Mouse (Mus musculus): ENCODE results near the gene Cldn4.

The Cldn4 gene

GRCm38 (mm10) chr5:134932903-134933276, 13.8 kb downstream of the Cldn4 start:
- DNase-seq (ENCODE audit: low read depth): peak; percentile 84

DNA sequence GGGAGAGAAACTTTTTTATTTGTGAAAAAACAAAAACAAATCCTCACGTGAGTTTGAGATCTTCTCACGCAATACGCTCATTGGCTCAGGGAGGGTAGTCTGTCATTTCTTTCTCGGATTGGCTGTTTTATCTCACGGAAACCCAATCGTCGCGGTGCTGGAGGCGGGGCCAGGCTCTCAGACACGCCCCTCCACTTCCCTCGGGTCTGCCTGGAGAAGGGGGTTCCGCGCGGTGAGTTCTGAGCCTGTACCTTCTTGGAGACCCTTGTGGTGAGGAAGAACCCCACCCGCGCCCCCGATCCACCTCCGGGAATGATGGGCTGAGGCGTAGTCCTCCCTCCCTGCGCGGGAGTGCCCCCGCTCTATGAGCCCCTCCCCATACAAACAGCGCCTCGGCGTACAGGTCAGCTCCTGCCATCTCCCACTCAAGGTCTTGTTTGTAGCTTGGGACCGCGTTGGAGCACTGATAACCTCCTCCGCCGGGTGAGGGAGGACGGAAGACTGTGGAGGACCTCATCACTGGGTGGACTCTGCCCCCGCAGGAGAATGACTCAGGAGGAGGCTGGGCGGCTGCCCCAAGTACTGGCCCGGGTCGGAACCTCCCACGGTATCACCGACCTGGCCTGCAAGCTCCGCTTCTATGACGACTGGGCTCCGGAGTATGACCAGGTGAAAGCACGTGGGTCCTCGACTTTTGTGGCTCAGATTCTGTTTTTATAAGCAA, 14.4 kb downstream of the Cldn4 start, which contains the start of gene Mettl27:
Mettl27 (plus strand) TSS at position 190 of the 724 bp plus-strand sequence.
- peak; percentile 79 for DNase-seq (ENCODE audit: low read depth)

DNA sequence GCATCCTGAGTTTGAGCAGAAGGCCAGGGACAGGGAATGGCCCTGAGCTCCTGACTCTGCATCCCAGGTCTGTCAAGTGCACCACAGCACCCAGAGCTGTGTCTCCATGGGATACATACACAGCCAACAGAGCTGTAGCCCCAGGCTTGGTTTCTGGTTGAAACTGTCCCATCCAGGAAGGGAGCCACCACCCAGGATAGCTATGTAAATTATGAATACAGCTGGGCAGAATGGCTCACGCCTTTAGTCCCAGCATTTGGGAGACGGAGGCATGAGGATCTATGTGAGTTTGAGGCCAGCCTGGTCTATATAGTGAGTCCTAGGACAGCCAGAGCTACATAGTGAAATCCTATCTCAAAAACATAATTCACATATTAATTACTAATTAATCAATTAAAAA, 16.7 kb downstream of the Cldn4 start:
- DNase-seq (ENCODE audit: low read depth): no peak

DNA sequence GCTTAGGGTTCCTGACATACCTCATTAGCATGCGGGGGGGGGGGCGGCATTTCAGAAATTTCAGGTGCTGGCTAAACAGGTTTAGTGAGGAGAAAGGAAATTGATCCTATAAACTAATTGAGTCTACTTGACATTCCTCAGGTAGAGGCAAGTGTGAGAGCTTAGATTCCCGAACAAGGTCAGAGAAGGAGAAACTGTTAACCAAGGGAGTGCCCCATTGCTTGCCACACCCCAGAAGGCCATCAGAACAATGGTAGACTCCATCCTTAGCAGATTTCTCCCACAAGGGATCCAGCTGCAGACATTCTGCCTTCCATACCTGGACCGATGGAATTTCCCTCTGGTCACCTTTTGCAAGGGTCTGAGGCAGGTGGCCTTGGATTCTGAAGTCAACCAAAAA, 20.0 kb downstream of the Cldn4 start:
- no peak for DNase-seq (ENCODE audit: low read depth)

- no peak for DNase-seq (ENCODE audit: low read depth)
Observed at GRCm38 (mm10) chr5:134923141-134923540, 23.6 kb downstream of the Cldn4 start.

GRCm38 (mm10) chr5:134921106-134921505, 25.6 kb downstream of the Cldn4 start:
- no peak for DNase-seq (ENCODE audit: low read depth)

DNA sequence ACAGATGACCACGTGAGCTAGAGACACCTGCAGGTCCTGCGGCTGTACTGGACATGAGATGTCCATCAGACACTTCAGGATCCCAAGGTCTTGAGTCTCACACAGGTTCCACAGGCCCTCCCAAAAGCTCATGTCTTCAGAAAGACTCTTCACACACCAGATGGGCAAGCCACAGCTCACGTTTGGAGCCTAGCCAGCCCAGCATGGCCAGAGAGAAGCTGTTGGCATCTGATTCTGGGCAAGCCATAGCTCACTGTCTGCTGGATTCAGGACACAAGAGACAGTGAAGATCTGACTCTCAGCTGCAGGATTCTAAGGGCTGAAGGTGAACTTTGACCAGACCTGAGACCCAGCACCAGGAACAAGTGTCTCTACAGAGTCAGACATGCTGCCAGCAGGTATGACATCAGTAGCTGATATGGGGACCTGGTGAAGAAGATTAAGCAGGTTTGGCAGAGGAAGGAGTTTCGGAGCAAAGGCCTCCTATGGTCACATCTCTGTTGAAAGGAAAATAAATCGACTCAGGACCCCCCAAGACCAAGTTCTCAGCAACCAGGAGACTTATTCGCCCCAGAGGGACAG, 26.5 kb downstream of the Cldn4 start:
- DNase-seq (ENCODE audit: low read depth): no peak

DNA sequence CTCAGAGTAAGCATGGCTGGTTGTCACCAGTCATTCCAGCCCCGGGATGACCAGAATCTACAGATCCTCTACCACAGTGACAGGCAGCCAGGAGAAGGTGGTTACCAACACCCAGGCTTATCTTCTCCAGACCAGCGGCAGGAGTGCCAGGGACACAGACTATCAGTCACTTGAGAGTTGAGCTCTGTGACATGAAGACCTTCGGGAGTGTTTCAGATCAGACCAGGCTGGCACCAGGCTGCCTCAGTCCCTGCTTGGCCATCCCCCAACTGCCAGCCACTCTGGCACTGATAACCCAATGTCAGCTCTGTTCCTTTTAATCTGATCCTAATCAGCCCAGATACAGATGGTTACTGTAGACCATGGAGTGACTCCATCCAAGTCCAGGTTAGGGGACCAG, 27.6 kb downstream of the Cldn4 start:
- DNase-seq (ENCODE audit: low read depth): peak; percentile 34

DNA sequence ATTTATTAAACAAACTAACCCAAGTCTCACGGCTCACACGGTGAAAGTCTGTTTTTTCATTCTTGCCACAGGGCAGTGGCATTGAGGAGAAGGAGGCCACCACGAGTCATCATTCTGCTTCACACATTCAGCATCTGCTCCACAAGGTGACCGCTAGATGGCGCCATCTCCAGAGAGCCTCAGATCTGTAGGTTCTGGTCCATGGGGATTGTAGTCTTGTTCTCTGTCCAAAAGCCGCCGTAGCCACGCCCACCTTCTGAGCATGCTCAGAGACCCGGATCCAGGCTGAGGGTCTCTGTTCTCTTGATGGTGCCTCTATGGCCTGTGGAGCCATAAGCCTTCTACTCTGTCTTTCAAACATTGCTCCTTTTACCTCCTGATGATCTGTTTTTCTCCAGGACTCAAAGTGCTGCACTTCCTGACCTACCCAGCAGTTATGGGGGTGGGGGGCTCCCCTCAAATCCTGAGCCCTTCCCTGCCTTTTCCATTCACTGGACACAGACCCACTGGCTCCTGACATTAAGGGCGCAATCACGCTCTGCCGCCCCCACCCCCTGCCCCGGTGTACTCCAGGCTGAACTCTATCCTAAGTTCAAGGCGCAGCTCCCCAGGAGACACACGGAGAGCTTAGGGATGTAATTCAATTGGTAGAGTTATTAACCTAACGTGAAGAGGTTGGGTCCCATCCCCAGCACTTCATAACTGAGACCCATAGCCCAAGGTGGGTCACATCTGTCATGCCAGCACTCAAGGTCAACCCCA, 28.5 kb downstream of the Cldn4 start:
- DNase-seq (ENCODE audit: low read depth): peak; percentile 73

DNA sequence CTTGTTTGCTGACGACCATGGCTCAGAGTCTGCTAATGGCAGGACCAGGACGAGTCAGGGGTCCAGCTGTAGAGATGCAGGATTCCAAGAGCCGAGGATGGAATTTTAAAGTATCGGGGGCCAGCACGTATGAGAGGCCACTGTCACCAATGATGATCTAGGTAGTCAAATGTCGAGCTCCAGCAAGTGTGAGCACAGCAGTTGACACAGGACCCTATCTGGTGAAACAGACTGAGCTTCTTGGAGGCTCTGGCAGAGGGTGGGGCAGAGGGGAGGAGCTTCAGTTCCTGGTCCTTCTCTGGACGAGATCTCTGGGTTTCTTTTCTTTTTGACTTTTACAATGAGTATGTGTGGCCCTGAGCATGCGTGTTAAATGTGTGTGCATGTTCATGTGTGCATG, 31.4 kb downstream of the Cldn4 start, which contains the start of gene Cldn13:
Cldn13 (minus strand) TSS at position 216 of the 400 bp plus-strand sequence.
- DNase-seq (ENCODE audit: low read depth): no peak

GRCm38 (mm10) chr5:134914510-134914909, 32.2 kb downstream of the Cldn4 start:
- DNase-seq (ENCODE audit: low read depth): no peak

DNA sequence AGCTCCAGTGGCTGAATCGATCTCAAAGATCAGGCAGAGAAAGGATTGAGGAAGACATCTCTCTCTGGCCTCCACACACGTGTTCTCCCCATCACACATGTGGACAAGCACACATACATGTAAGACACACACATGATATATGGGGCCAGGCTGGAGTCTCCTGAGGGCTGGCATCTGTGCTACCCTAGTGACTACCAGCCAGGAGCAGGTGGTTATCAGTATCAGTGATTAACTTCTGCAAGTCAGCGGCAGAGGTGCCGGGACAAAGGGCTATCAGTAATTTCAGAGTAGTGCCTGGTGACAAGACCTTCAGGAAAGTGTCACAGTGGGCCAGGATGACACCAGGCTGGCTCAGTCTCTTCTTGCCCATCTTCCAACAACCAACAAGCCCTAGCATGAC, 33.0 kb downstream of the Cldn4 start:
- DNase-seq (ENCODE audit: low read depth): peak; percentile 32

DNA sequence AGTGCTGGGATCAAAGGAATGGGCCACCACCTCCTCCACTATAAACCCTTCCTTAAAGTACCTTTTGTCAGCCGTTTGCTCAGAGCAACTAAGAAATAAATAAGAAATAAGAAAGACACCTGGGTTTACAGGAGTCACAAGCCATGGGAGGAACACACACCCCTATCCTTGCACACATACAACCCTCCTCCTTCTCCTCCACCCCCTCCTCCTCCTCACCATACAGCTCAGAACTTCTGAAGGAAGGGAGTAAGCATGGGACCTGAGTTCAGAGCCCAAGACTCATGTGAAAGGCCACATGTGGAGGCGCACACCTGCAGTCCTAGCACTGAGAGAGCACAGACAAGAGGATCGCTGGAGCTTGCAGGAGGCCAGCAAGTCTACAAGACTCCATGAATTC, 33.4 kb downstream of the Cldn4 start:
- DNase-seq (ENCODE audit: low read depth): no peak

- DNase-seq (ENCODE audit: low read depth): no peak
Observed at GRCm38 (mm10) chr5:134911901-134912300, 34.8 kb downstream of the Cldn4 start.

DNA sequence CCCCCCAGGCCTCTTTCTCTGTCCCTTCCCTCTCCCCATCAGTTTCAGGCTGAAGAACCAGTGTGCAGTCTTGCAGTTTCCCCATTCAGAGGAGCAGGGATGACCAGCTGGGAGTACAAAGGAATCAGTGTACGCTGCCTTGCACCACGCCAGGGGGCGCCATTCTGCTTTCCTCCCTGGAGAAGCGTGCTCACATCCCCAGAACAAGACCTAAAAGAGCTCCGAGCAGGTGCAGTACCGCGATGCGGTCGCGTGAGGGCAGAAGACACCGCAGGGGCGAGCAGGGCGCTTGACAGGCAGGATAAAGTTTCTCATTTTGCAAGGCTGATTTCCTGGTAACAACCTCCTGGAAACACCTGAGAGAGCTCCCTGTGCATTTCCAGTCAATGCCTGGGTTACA, 39.6 kb downstream of the Cldn4 start:
- peak; percentile 84 for DNase-seq (ENCODE audit: low read depth)

DNA sequence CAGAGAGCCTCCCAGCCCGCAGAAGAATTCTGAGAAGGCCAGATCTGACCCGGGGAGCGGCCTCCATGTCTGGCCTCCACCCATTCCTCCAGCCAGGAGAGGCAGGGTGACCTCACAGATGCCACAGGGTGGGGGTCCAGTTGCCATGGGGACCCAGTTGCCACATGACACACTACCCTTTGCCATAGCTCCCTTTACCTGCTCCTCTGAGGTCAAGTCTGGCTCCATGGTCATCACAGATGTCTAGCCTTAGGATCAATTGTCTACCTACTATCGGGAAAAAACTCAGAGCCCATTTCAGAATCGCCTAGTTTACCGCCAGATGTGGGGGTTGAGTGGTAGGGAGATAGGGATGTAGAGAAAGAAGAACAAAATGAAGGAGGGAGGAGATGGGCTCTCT, 40.1 kb downstream of the Cldn4 start, which contains the start of gene Tmem270:
Tmem270 (minus strand) TSS at position 101 of the 400 bp plus-strand sequence.
- no peak for DNase-seq (ENCODE audit: low read depth)

GRCm38 (mm10) chr5:134901644-134902027, 45.1 kb downstream of the Cldn4 start:
- DNase-seq (ENCODE audit: low read depth): no peak

DNA sequence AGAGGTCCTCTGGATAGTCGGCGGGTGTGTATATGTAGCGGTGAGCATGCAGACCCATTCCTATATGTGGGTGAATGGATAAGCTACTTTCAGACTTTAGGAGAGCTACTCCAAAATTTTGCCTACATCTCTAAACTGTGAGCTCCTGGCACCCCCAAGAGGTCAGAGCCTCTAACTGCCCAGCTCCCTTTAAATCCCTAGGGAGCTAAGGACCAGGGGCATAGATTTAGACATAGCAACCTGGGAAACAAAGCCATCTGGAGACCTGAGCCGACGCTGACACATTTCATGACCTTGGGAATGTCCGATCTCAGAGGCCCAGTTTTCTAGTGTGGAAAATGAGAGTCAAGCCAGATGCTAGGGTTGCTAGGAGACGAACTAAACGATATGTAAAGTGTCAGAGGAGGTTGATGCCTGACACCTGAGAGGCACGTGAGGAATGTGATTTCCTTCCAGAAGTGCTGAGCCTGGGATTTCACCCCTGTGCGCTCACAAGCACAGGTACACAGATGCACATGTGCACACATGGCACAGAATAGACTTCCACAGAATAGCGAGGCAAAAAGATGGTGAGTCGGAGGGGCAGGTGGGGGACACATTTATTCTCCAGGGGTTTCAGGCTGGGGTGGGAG, 45.6 kb downstream of the Cldn4 start:
- DNase-seq (ENCODE audit: low read depth): no peak

GRCm38 (mm10) chr5:134897596-134897995, 49.1 kb downstream of the Cldn4 start:
- no peak for DNase-seq (ENCODE audit: low read depth)

GRCm38 (mm10) chr5:134896965-134897364, 49.8 kb downstream of the Cldn4 start:
- DNase-seq (ENCODE audit: low read depth): no peak

- no peak for DNase-seq (ENCODE audit: low read depth)
Observed at GRCm38 (mm10) chr5:134895291-134895690, 51.4 kb downstream of the Cldn4 start.

Measured in c-Kit-positive CD71-negative TER-119-negative erythroid progenitor cells, embryonic 14.5 days (primary cell).